Mouse (Mus musculus) MEL (cell line): ENCODE data around the gene Asprv1. TPM values are rescaled to one million over a fixed set of nuclear protein-coding genes. Genes with fewer than 3 reads are reported as not detected.

ENCODE experiments used
- DNase-seq: peaks from one replicate; pipeline ENCODE4 v3.0.0; 2011; ENCODE audit warnings: low read depth, low spot score
- H3K27ac ChIP-seq: 2 replicates; pipeline ENCODE4 v1.5.1; 2012; ENCODE audit warnings: low read depth, mild to moderate bottlenecking, control low read depth, low read length, moderate library complexity; ENCODE audit not compliant: control insufficient read depth
- H3K27me3 ChIP-seq, 2 experiments: fragments of 150-350 bp in 1 of 2; sonication (generic) in 1 of 2; 2 replicates each; pipeline ENCODE4 v1.6.1; 2012; ENCODE audit warnings: low read length in 2 of 2, mild to moderate bottlenecking in 2 of 2, improper control_type of control experiment in 1 of 2, moderate library complexity in 1 of 2; ENCODE audit not compliant: insufficient read depth in 2 of 2, control insufficient read depth in 1 of 2
- H3K36me3 ChIP-seq, 2 experiments: 2 replicates each; pipeline ENCODE4 v1.6.1; 2012 to 2014; ENCODE audit warnings: low read length in 2 of 2, improper control_type of control experiment in 1 of 2, inconsistent platforms in 1 of 2, mild to moderate bottlenecking in 1 of 2; ENCODE audit not compliant: insufficient read depth in 2 of 2, control insufficient read depth in 1 of 2
- H3K4me1 ChIP-seq, 2 experiments: fragments of 150-350 bp in 1 of 2; sonication (generic) in 1 of 2; 2 replicates each; pipeline ENCODE4 v1.6.1; 2012; ENCODE audit warnings: low read length in 2 of 2, improper control_type of control experiment in 1 of 2, mild to moderate bottlenecking in 1 of 2; ENCODE audit not compliant: insufficient read depth in 2 of 2, control insufficient read depth in 1 of 2
- H3K4me3 ChIP-seq, 2 experiments: fragments of 150-350 bp in 1 of 2; sonication (generic) in 1 of 2; 2 replicates each; pipeline ENCODE4 v1.5.1; 2012; ENCODE audit warnings: low read depth in 2 of 2, low read length in 2 of 2, mild to moderate bottlenecking in 2 of 2, moderate library complexity in 2 of 2, control low read depth in 1 of 2, improper control_type of control experiment in 1 of 2; ENCODE audit not compliant: control insufficient read depth in 1 of 2, insufficient read depth in 1 of 2
- H3K79me2 ChIP-seq: 2 replicates; pipeline ENCODE4 v1.6.1; 2012; ENCODE audit warnings: mild to moderate bottlenecking, low read length, moderate library complexity; ENCODE audit not compliant: control insufficient read depth, poor library complexity, insufficient read depth
- H3K9ac ChIP-seq: 2 replicates; pipeline ENCODE4 v1.6.1; 2012; ENCODE audit warnings: low read depth, mild to moderate bottlenecking, control low read depth, low read length, moderate library complexity; ENCODE audit not compliant: control insufficient read depth, poor library complexity, severe bottlenecking
- H3K9me3 ChIP-seq: fragments of 150-350 bp; sonication (generic); replicated peaks from 2 replicates; pipeline ENCODE4 v1.6.1; 2012; ENCODE audit warnings: mild to moderate bottlenecking, low read length, improper control_type of control experiment, moderate library complexity; ENCODE audit not compliant: insufficient read depth
- BHLHE40 ChIP-seq: IDR thresholded peaks from 2 replicates; pipeline ENCODE4 v1.6.1; 2012; ENCODE audit warnings: low read depth, mild to moderate bottlenecking, inconsistent platforms, low read length, improper control_type of control experiment, borderline replicate concordance
- CHD1 ChIP-seq: IDR thresholded peaks from 2 replicates; pipeline ENCODE4 v1.6.1; 2012; ENCODE audit warnings: low read depth, mild to moderate bottlenecking, inconsistent platforms, low read length, improper control_type of control experiment
- CTCF ChIP-seq, 3 experiments: IDR thresholded peaks in 2 of 3; conservative IDR thresholded peaks in 1 of 3; 2 replicates each; pipeline ENCODE4 v1.5.1; 2011 to 2012; ENCODE audit warnings: low read length in 3 of 3, low read depth in 2 of 3, mild to moderate bottlenecking in 2 of 3, improper control_type of control experiment in 1 of 3, inconsistent platforms in 1 of 3, mixed read lengths in 1 of 3, moderate library complexity in 1 of 3; ENCODE audit not compliant: control insufficient read depth in 1 of 3, insufficient read depth in 1 of 3, poor library complexity in 1 of 3, severe bottlenecking in 1 of 3
- E2F4 ChIP-seq: IDR thresholded peaks from 2 replicates; pipeline ENCODE4 v1.6.1; 2011; ENCODE audit warnings: low read depth, low read length, improper control_type of control experiment, borderline replicate concordance
- ELF1 ChIP-seq: IDR thresholded peaks from 2 replicates; pipeline ENCODE4 v1.6.1; 2014; ENCODE audit warnings: low read depth, mild to moderate bottlenecking, inconsistent platforms, low read length, improper control_type of control experiment, moderate library complexity
- EP300 ChIP-seq, 2 experiments: IDR thresholded peaks; 2 replicates each; pipeline ENCODE4 v1.6.1; 2011; ENCODE audit warnings: improper control_type of control experiment in 2 of 2, low read length in 2 of 2, low read depth in 1 of 2, mild to moderate bottlenecking in 1 of 2
- ETS1 ChIP-seq: IDR thresholded peaks from 2 replicates; pipeline ENCODE4 v1.6.1; 2012; ENCODE audit warnings: low read depth, mild to moderate bottlenecking, inconsistent platforms, low read length, improper control_type of control experiment, moderate library complexity
- GATA1 ChIP-seq: IDR thresholded peaks from 2 replicates; pipeline ENCODE4 v1.6.1; 2011; ENCODE audit warnings: low read depth, low read length, improper control_type of control experiment
- HCFC1 ChIP-seq: IDR thresholded peaks from 2 replicates; pipeline ENCODE4 v1.6.1; 2012; ENCODE audit warnings: low read depth, mild to moderate bottlenecking, inconsistent platforms, low read length, improper control_type of control experiment, moderate library complexity
- KAT2A ChIP-seq: conservative IDR thresholded peaks from 2 replicates; pipeline ENCODE4 v1.6.1; 2012; ENCODE audit warnings: low read depth, low read length, improper control_type of control experiment, inconsistent platforms
- MAFK ChIP-seq: IDR thresholded peaks from 2 replicates; pipeline ENCODE4 v1.6.1; 2011; ENCODE audit warnings: low read depth, mild to moderate bottlenecking, low read length, improper control_type of control experiment, borderline replicate concordance
- MAX ChIP-seq: IDR thresholded peaks from 2 replicates; pipeline ENCODE4 v1.6.1; 2011; ENCODE audit warnings: low read length, improper control_type of control experiment
- MAZ ChIP-seq: IDR thresholded peaks from 2 replicates; pipeline ENCODE4 v1.6.1; 2012; ENCODE audit warnings: low read depth, mild to moderate bottlenecking, inconsistent platforms, low read length, improper control_type of control experiment
- MEF2A ChIP-seq: IDR thresholded peaks from 2 replicates; pipeline ENCODE4 v1.6.1; 2014; ENCODE audit warnings: low read depth, mild to moderate bottlenecking, inconsistent platforms, low read length, improper control_type of control experiment; ENCODE audit not compliant: poor library complexity, insufficient replicate concordance, severe bottlenecking; ENCODE audit errors: extremely low read depth
- MXI1 ChIP-seq: IDR thresholded peaks from 2 replicates; pipeline ENCODE4 v1.6.1; 2011; ENCODE audit warnings: mild to moderate bottlenecking, low read depth, low read length, improper control_type of control experiment
- MYC ChIP-seq: IDR thresholded peaks from 2 replicates; pipeline ENCODE4 v1.6.1; 2011; ENCODE audit warnings: low read depth, mild to moderate bottlenecking, low read length, improper control_type of control experiment, moderate library complexity
- NELFE ChIP-seq: IDR thresholded peaks from 2 replicates; pipeline ENCODE4 v1.6.1; 2011; ENCODE audit warnings: low read depth, low read length, improper control_type of control experiment
- POLR2A ChIP-seq, 2 experiments: IDR thresholded peaks; 2 replicates each; pipeline ENCODE4 v1.6.1; 2011 to 2012; ENCODE audit warnings: low read length in 2 of 2, mild to moderate bottlenecking in 2 of 2, control low read depth in 1 of 2, improper control_type of control experiment in 1 of 2, low read depth in 1 of 2, moderate library complexity in 1 of 2; ENCODE audit not compliant: control insufficient read depth in 1 of 2, insufficient read depth in 1 of 2, poor library complexity in 1 of 2
- POLR2AphosphoS5 ChIP-seq: IDR thresholded peaks from 2 replicates; pipeline ENCODE4 v1.6.1; 2012; ENCODE audit warnings: low read depth, borderline replicate concordance, mild to moderate bottlenecking, inconsistent platforms, low read length, moderate library complexity, mixed read lengths
- RAD21 ChIP-seq: IDR thresholded peaks from 2 replicates; pipeline ENCODE4 v1.6.1; 2011; ENCODE audit warnings: mild to moderate bottlenecking, low read depth, low read length, improper control_type of control experiment
- SIN3A ChIP-seq: IDR thresholded peaks from 2 replicates; pipeline ENCODE4 v1.6.1; 2012; ENCODE audit warnings: low read length, improper control_type of control experiment, inconsistent platforms
- SMC3 ChIP-seq: IDR thresholded peaks from 2 replicates; pipeline ENCODE4 v1.6.1; 2011; ENCODE audit warnings: low read depth, low read length, improper control_type of control experiment
- TAL1 ChIP-seq: IDR thresholded peaks from 2 replicates; pipeline ENCODE4 v1.6.1; 2012; ENCODE audit warnings: mild to moderate bottlenecking, inconsistent platforms, low read length, moderate library complexity, mixed read lengths
- TBP ChIP-seq: IDR thresholded peaks from 2 replicates; pipeline ENCODE4 v1.8.0; 2011; ENCODE audit warnings: low read depth, low read length, improper control_type of control experiment
- UBTF ChIP-seq: IDR thresholded peaks from 2 replicates; pipeline ENCODE4 v1.6.1; 2012; ENCODE audit warnings: low read depth, mild to moderate bottlenecking, inconsistent platforms, low read length, improper control_type of control experiment, moderate library complexity, borderline replicate concordance; ENCODE audit not compliant: insufficient read depth
- USF1 ChIP-seq: IDR thresholded peaks from 2 replicates; pipeline ENCODE4 v1.6.1; 2014; ENCODE audit warnings: low read depth, mild to moderate bottlenecking, inconsistent platforms, low read length, improper control_type of control experiment, moderate library complexity
- USF2 ChIP-seq, 2 experiments: IDR thresholded peaks; 2 replicates each; pipeline ENCODE4 v1.6.1; 2011 to 2012; ENCODE audit warnings: improper control_type of control experiment in 2 of 2, low read length in 2 of 2, borderline replicate concordance in 1 of 2, inconsistent platforms in 1 of 2, low read depth in 1 of 2, mild to moderate bottlenecking in 1 of 2; ENCODE audit not compliant: insufficient read depth in 1 of 2
- ZMIZ1 ChIP-seq: IDR thresholded peaks from 2 replicates; pipeline ENCODE4 v1.6.1; 2012; ENCODE audit warnings: low read depth, mild to moderate bottlenecking, inconsistent platforms, low read length, improper control_type of control experiment, moderate library complexity
- polyA plus RNA-seq, 2 experiments: library from polyadenylated mRNA; stranded (reverse) in 1 of 2; unstranded in 1 of 2; fragments of >175 nt in 1 of 2; fragments of >200 nt in 1 of 2; gene quantifications; 2 replicates each; pipeline versions ENCODE4 v1.2.1 to v1.2.4; 2012; ENCODE audit warnings: low replicate concordance in 2 of 2, low read depth in 1 of 2; ENCODE audit not compliant: insufficient read length in 2 of 2, insufficient read depth in 1 of 2, missing spikeins in 1 of 2
- total RNA-seq: library from RNA; depleted of rRNA; stranded (reverse); fragments of 300-350 nt; gene quantifications from 2 replicates; pipeline ENCODE4 v1.2.3, GENCODE M21; 2012

The Asprv1 gene
- total and polyA plus RNA-seq, 3 experiments, result not detected

DNA sequence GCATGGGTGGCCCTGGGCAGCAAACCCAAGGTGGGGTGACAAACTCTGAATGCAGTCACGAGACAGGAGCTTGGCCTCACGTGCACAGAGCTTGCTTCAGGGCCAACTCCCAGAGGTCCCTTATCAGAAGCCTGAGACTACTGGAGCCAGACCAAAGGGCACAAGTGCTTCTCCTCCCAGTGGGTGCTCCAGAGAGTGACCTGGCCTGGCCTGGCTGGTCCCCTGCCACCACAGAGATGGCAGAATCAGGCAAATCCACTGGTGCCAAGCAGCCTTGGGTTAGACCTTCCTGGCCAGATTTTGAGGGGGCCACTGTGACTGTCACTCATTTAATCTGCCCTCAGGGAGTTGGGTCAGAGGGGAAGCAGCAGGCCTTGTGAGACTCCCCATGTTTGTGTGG, 8.5 kb downstream of the Asprv1 start:
- no peak for DNase-seq
- Histone ChIP-seq H3K79me2 (no peaks in the 10 kb centered on the region), H3K36me3 (peaks cover 0 to 22% of the 10 kb centered on the region in 2 experiments; a peak in 2 of 4 replicates), H3K4me1 (peaks cover 10 to 30% of the 10 kb centered on the region in 2 experiments), H3K27me3 (0 out of 4 replicates have a peak, but pooled peaks cover 0 to 2% of the 10 kb centered on the region in 2 experiments), H3K27ac (no peak overlapping the region), H3K4me3 (no peak overlapping the region), H3K9me3 (no peaks in the 10 kb centered on the region), H3K9ac (no peak overlapping the region)
- TF ChIP-seq MEF2A, result no peak
- TF ChIP-seq MXI1, result no peak
- no peak for TF ChIP-seq POLR2A (IDR thresholded peaks at IDR 0.05; ENCODE audit: control insufficient read depth in 1 of 2, insufficient read depth in 1 of 2, low read depth in 1 of 2, low read length in 2 of 2, poor library complexity in 1 of 2)
- no peak for TF ChIP-seq MYC
- peak; percentile 92 for TF ChIP-seq BHLHE40
- TF ChIP-seq USF1, result peak; percentile 67; the same call in 1 of the 2 replicates
- TF ChIP-seq ELF1, result no peak
- no peak for TF ChIP-seq TBP
- TF ChIP-seq SMC3, result no peak

DNA sequence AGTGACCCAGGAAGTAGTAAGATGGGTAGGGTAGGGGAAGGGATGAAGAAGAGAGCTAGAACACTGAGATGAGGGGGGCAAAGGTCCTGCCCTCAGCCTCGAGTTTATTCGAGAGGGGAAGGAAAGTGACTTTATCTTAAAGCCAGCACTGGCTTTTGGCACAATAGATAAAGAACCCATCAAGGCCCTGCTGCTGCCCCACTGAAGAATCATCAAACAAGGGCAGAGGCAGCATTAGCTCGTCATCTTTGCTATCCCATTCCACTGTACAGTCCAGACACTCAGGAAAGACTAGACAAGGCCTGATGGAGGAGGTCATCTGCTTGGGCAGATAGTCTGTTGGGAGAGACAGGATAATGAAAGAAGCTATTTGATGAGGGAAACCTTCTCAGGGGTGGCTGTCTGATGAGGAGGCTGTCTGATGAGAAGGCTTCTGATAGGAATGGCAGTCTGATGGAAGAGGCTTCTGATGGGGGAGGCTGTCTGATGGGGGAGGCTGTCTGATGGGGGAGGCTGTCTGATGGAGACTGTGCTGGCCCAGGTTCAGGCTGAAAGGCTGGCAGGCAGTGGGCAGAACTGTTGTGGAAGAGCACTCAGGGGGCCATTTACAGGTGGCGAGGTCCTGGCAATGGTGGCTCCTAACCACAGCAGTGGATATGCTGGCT, 9.3 kb downstream of the Asprv1 start:
- Histone ChIP-seq H3K79me2 (no peaks in the 10 kb centered on the region), H3K27me3 (0 out of 4 replicates have a peak, but pooled peaks cover 0 to 2% of the 10 kb centered on the region in 2 experiments), H3K27ac (peak overlapping the region; percentile 37; the same call in 1 of the 2 replicates), H3K9ac (no peak overlapping the region), H3K36me3 (peaks cover 0 to 22% of the 10 kb centered on the region in 2 experiments; a peak in 2 of 4 replicates), H3K9me3 (no peaks in the 10 kb centered on the region), H3K4me3 (peak overlapping the region in 1 of 2 experiments; percentile 33; a peak in 1 of 4 replicates), H3K4me1 (peaks cover 10 to 30% of the 10 kb centered on the region in 2 experiments)
- DNase-seq, result peak; percentile 54
- no peak for TF ChIP-seq CHD1
- TF ChIP-seq TAL1, result peak; percentile 72
- TF ChIP-seq SIN3A, result peak; percentile 67
- 0 out of 2 replicates have a peak, but pooled peaks have one; percentile 65 for TF ChIP-seq MAZ
- TF ChIP-seq HCFC1, result peak; percentile 22; the same call in 1 of the 2 replicates
- TF ChIP-seq POLR2A (IDR thresholded peaks at IDR 0.05; ENCODE audit: control insufficient read depth in 1 of 2, insufficient read depth in 1 of 2, low read depth in 1 of 2, low read length in 2 of 2, poor library complexity in 1 of 2), result no peak
- TF ChIP-seq ETS1, result peak; percentile 66
- no peak for TF ChIP-seq KAT2A
- TF ChIP-seq BHLHE40, result peak; percentile 48; the same call in 1 of the 2 replicates
- no peak for TF ChIP-seq USF2 (IDR thresholded peaks at IDR 0.05; ENCODE audit: borderline replicate concordance in 1 of 2, insufficient read depth in 1 of 2, low read depth in 1 of 2, low read length in 2 of 2)
- TF ChIP-seq GATA1, result peak; percentile 91
- no peak for TF ChIP-seq E2F4
- no peak for TF ChIP-seq USF1
- TF ChIP-seq POLR2AphosphoS5, result no peak
- no peak for TF ChIP-seq ZMIZ1
- no peak for TF ChIP-seq MEF2A
- TF ChIP-seq EP300 (IDR thresholded peaks at IDR 0.05; ENCODE audit: low read depth in 1 of 2, low read length in 2 of 2), result peak; percentile 86 to 89
- TF ChIP-seq NELFE, result no peak
- peak; percentile 24; the same call in 1 of the 2 replicates for TF ChIP-seq MXI1
- no peak for TF ChIP-seq CTCF (IDR thresholded peaks at IDR 0.05 in 2 of 3, conservative IDR thresholded peaks at IDR 0.05 in 1 of 3; ENCODE audit: control insufficient read depth in 1 of 3, insufficient read depth in 1 of 3, low read depth in 2 of 3, low read length in 3 of 3, poor library complexity in 1 of 3, severe bottlenecking in 1 of 3)
- TF ChIP-seq UBTF, result no peak
- 0 out of 2 replicates have a peak, but pooled peaks have one; percentile 22 for TF ChIP-seq MAFK
- TF ChIP-seq MAX, result no peak
- TF ChIP-seq RAD21, result no peak
